Mouse (Mus musculus): ENCODE data around the gene Zfhx2. TPM values are rescaled to one million over a fixed set of nuclear protein-coding genes. Genes with fewer than 3 reads are reported as not detected.

Zfhx2 gene
- total and polyA plus RNA-seq, 2 experiments from 2014 or later: 7.5 to 11.1 TPM

DNA sequence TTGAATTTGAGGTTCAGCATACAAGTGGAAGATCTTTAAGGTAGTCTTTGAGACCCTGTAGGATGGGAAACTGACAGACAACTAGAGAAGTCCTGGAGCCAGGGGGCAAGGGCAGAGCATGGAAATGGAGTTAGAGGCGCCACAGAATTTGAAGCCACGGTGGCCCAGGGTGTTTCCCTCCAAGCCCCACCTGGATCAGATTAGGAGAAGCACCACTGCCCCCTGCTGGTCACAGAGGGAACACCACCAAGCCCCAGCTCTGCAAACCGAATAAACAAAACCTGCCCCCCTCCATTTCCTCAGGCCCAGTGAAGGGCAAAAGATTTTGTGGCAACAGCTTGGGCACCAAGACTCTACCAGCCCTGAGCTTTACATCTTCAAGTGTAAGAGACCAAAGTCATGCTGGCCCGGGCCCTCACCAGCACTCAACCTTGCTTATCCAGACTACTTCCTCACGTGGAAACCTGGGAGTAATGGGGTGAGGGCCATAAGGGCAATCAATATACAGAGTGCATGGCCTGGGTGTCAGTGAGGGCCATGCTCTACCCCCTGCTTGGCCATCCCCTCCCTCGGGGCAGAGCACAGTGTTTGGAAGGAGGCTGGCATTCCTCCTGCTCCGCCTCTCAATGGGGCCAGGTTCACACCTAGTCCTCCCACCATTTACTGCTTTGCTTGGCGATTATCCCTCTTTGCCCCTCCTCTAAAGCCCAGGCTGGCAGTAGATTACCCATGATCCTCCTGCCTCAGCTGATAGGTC is 12.7 kb downstream of the Zfhx2 start:
- peak overlapping the region; percentile 90 for H3K27ac ChIP-seq (ENCODE audit: low read depth, low read length)
- H3K4me2 ChIP-seq (ENCODE audit: low read depth): no peak overlapping the region
- no peaks in the 10 kb centered on the region for H3K9me3 ChIP-seq (ENCODE audit: low read length)
- peak; percentile 94 for TF ChIP-seq CTCF (IDR thresholded peaks at IDR 0.05; ENCODE audit: low read depth)
- 17% methylated on average over 8 of the region's 8 CpGs for WGBS
- peaks cover 13% of the 10 kb centered on the region for H3K4me1 ChIP-seq (ENCODE audit: insufficient read depth)
- DNase-seq (peak; percentile 90), ATAC-seq (peak; percentile 60)
- peaks cover 10% of the 10 kb centered on the region; the same call in 1 of the 2 replicates for H3K36me3 ChIP-seq (ENCODE audit: insufficient read depth)
- H3K4me3 ChIP-seq (ENCODE audit: low read depth, low read length): no peak overlapping the region
- H3K9ac ChIP-seq: peak overlapping the region; percentile 47; the same call in 1 of the 2 replicates
- no peaks in the 10 kb centered on the region for H3K27me3 ChIP-seq (ENCODE audit: insufficient read depth, low read length)

DNA sequence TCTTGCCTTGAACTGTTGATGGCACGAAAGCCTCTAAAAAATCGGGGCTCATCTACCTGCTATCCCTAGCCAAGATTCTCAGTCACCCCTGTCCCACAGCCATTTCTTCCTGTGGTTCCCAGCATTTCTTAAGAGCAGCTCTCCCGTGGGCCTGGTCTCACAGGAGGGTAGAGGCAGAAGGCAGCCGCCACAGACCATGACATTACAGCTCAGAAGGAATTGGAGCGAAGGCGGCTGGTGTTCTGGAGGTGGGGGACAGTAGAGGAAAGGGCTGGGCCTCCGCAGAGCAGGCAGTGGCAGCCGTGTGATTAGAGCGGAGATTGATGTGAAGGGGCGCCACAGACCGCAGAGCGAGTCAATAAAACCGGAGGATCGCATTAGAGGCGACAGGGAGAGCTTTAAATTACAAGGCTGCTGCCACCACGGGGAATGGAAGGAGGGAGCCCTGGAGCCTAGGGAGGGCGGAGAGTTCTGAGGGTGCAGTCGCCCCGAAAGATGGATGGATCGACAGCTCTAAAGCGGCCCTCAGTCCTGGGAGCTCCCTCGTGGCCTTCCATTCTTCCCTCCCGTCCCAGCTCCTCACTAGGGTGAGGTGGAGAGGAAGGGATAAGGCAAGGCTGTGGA is 13.6 kb downstream of the Zfhx2 start:
- no peaks in the 10 kb centered on the region for H3K9me3 ChIP-seq (ENCODE audit: low read length)
- no peaks in the 10 kb centered on the region for H3K27me3 ChIP-seq (ENCODE audit: insufficient read depth, low read length)
- peaks cover 13% of the 10 kb centered on the region for H3K4me1 ChIP-seq (ENCODE audit: insufficient read depth)
- ATAC-seq (peak; percentile 32), DNase-seq (peak; percentile 57)
- peak overlapping the region; percentile 47 for H3K9ac ChIP-seq
- 9% methylated on average over 23 of the region's 23 CpGs for WGBS
- no peak overlapping the region for H3K4me3 ChIP-seq (ENCODE audit: low read depth, low read length)
- H3K36me3 ChIP-seq (ENCODE audit: insufficient read depth): peaks cover 19% of the 10 kb centered on the region
- H3K27ac ChIP-seq (ENCODE audit: low read depth, low read length): peak overlapping the region; percentile 90
- H3K4me2 ChIP-seq (ENCODE audit: low read depth): peak overlapping the region; percentile 15; the same call in 1 of the 2 replicates
- no peak for TF ChIP-seq CTCF (IDR thresholded peaks at IDR 0.05; ENCODE audit: low read depth)

DNA sequence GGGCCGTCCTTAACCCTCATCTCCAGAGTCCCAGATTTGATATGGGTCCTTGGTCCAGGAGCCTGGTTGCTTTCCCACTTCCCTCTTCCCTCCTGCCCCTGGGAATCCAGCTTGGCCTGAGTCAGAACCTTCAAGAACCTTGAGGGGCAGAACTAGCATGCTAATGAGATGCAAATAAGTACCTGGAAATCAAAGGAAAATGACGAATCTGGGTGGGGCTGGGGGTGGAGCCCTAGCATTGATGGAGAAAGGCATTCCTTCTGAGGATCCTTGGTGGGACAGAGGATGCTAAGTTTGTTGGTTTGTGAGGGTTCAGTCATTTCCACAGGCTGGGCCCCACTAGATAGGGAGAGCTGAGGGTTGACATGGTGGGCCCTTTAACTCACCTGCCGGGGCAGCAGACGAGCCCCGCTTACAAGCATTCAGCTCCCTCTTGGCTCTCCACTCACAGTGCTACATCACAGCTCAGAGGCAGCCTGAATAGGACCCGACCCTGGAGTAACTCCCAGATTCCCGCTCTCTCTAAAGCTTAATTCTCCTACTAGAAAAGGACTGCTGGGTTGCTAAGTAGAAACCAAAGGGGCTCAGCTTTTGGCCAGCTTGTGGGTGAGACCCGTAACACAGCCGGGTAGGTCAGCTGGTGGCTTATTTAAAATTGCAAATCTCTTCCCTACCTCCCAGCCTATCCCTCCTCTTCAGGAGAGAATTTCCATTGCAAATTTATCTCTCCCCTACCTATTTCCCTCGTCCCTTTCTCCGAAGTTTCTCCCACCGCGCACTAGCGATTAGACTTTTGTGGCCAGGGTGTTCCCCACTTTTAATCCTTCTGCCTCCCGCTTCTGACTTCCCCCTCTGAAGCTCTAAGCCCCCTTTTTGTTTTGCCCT is 14.4 kb downstream of the Zfhx2 start:
- ATAC-seq (peak; percentile 60), DNase-seq (peak; percentile 66)
- Histone ChIP-seq H3K4me2 (ENCODE audit: low read depth) (peak overlapping the region; percentile 15; the same call in 1 of the 2 replicates), H3K36me3 (ENCODE audit: insufficient read depth) (peaks cover 26% of the 10 kb centered on the region), H3K9me3 (ENCODE audit: low read length) (no peaks in the 10 kb centered on the region), H3K4me1 (ENCODE audit: insufficient read depth) (peaks cover 13% of the 10 kb centered on the region), H3K27ac (ENCODE audit: low read depth, low read length) (peak overlapping the region; percentile 90), H3K4me3 (ENCODE audit: low read depth, low read length) (no peak overlapping the region), H3K27me3 (ENCODE audit: insufficient read depth, low read length) (no peaks in the 10 kb centered on the region), H3K9ac (peak overlapping the region; percentile 47)
- WGBS: 8% methylated on average over 15 of the region's 15 CpGs
- no peak for TF ChIP-seq CTCF (IDR thresholded peaks at IDR 0.05; ENCODE audit: low read depth)

DNA sequence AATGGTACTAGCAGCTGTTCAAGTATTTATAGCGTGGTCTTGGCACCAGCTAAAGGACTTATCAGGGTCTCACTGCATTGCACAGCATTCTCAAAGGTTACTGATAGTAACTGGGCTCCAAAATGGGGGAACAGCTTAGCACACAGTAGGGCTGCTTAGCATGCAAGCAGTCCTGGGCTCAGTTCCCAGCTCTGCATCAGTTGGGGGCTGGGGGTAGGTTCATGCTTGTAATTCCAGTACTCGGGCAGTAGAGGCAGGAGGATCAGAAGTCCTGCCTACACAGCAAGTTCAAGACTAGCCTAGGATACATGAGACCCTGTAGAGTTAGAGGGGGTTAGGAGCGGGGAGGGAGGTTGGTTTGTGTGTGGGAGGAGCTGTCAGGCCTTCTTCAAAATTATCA is 15.2 kb downstream of the Zfhx2 start:
- H3K36me3 ChIP-seq (ENCODE audit: insufficient read depth): peaks cover 34% of the 10 kb centered on the region
- no peak overlapping the region for H3K9ac ChIP-seq
- H3K9me3 ChIP-seq (ENCODE audit: low read length): no peaks in the 10 kb centered on the region
- ATAC-seq: no peak
- H3K4me1 ChIP-seq (ENCODE audit: insufficient read depth): peaks cover 13% of the 10 kb centered on the region
- WGBS: 50% methylated on average over 3 of the region's 3 CpGs
- no peak for DNase-seq
- peak; percentile 31; the same call in 1 of the 2 replicates for TF ChIP-seq CTCF (IDR thresholded peaks at IDR 0.05; ENCODE audit: low read depth)
- no peaks in the 10 kb centered on the region for H3K27me3 ChIP-seq (ENCODE audit: insufficient read depth, low read length)
- H3K4me2 ChIP-seq (ENCODE audit: low read depth): no peak overlapping the region
- H3K4me3 ChIP-seq (ENCODE audit: low read depth, low read length): no peak overlapping the region
- H3K27ac ChIP-seq (ENCODE audit: low read depth, low read length): peak overlapping the region; percentile 90

DNA sequence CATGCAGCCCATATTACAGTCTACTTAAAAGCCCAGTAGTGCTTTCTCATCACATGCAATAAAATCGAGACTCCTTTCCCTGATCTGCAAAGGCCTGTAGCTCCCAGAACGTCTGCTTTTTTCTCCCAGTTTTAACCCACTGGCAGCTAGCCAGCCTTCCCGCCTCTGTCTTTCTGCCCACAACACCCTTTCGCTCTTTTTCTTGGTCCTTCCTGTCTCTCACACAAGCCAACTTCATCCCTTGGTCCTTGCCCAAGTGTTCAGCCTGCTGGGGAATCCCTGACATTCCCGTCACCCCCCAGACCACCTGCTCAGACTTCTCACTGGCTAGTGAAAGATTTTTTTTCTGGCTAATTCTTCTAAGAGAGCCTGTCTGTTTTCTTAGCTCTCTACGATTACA is 15.9 kb downstream of the Zfhx2 start:
- no peak overlapping the region for H3K9ac ChIP-seq
- peak; percentile 53 for DNase-seq
- WGBS: 15% methylated on average over 6 of the region's 6 CpGs

DNA sequence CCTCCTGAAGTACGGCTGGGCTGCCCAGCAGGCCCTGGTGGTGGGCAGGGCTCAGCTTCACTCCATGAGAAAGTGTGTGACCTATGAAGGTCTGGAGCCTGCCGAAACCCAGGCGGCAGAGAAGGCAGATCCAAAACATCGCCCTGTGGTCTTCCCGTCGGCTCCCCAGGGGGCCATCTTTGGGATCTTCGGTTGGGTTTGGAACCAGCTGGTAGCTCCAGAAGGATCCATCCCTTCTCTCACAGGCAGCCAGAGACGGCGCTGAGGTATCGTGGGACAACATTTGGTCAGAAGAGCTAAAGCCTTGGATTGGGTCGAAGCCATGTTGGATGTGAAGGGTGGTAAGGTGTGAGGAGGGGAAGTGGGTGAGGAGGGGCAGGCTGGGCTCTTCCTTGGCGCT is 17.7 kb downstream of the Zfhx2 start:
- H3K9me3 ChIP-seq (ENCODE audit: low read length): no peaks in the 10 kb centered on the region
- H3K36me3 ChIP-seq (ENCODE audit: insufficient read depth): peaks cover 56% of the 10 kb centered on the region
- no peak for TF ChIP-seq CTCF (IDR thresholded peaks at IDR 0.05; ENCODE audit: low read depth)
- peaks cover 13% of the 10 kb centered on the region for H3K4me1 ChIP-seq (ENCODE audit: insufficient read depth)
- no peak for ATAC-seq
- no peak overlapping the region for H3K4me3 ChIP-seq (ENCODE audit: low read depth, low read length)
- no peak for DNase-seq
- 79% methylated on average over 12 of the region's 12 CpGs for WGBS
- H3K27me3 ChIP-seq (ENCODE audit: insufficient read depth, low read length): no peaks in the 10 kb centered on the region
- no peak overlapping the region for H3K9ac ChIP-seq
- H3K4me2 ChIP-seq (ENCODE audit: low read depth): no peak overlapping the region
- H3K27ac ChIP-seq (ENCODE audit: low read depth, low read length): peak overlapping the region; percentile 29

More for the DNA sequence above, 15.9 kb downstream of the Zfhx2 start:
- Histone ChIP-seq H3K27me3 (ENCODE audit: insufficient read depth, low read length) (no peaks in the 10 kb centered on the region), H3K36me3 (ENCODE audit: insufficient read depth) (peaks cover 40% of the 10 kb centered on the region), H3K4me3 (ENCODE audit: low read depth, low read length) (no peak overlapping the region), H3K4me1 (ENCODE audit: insufficient read depth) (peaks cover 13% of the 10 kb centered on the region), H3K4me2 (ENCODE audit: low read depth) (no peak overlapping the region), H3K9me3 (ENCODE audit: low read length) (no peaks in the 10 kb centered on the region), H3K27ac (ENCODE audit: low read depth, low read length) (peak overlapping the region; percentile 57; the same call in 1 of the 2 replicates)
- no peak for TF ChIP-seq CTCF (IDR thresholded peaks at IDR 0.05; ENCODE audit: low read depth)
- ATAC-seq: no peak
